Mouse (Mus musculus) natural killer cell, adult 2 months (primary cell): ENCODE results near the gene Ercc2.

Source experiments
- DNase-seq, 2 experiments: peaks; one replicate each; pipeline ENCODE4 v3.0.0; 2022; ENCODE audit warnings: low spot score in 2 of 2

Ercc2 gene

GRCm38 (mm10) chr7:19381377-19382165, at the start of gene Ercc2:
TSS of gene Ercc2 (plus strand) at chr7:19382010.
- peak; percentile 97 to 98 for DNase-seq

GRCm38 (mm10) chr7:19332709-19333352, 49.0 kb upstream of the Ercc2 start:
- peak; percentile 87 to 89 for DNase-seq

GRCm38 (mm10) chr7:19335583-19335982, 46.2 kb upstream of the Ercc2 start:
- peak in 1 of 2 experiments; percentile 38 for DNase-seq

- no peak for DNase-seq
Measured at GRCm38 (mm10) chr7:19337122-19337521, 44.7 kb upstream of the Ercc2 start.

- DNase-seq, result no peak
Measured at GRCm38 (mm10) chr7:19338060-19338459, 43.8 kb upstream of the Ercc2 start.

GRCm38 (mm10) chr7:19338596-19338995, 43.2 kb upstream of the Ercc2 start:
- DNase-seq, result no peak

GRCm38 (mm10) chr7:19341250-19341649, 40.6 kb upstream of the Ercc2 start:
- no peak for DNase-seq

- DNase-seq, result peak in 1 of 2 experiments; percentile 50
Measured at GRCm38 (mm10) chr7:19341761-19342409, 39.9 kb upstream of the Ercc2 start.

- peak; percentile 67 to 79 for DNase-seq
Measured at GRCm38 (mm10) chr7:19342481-19343027, 39.3 kb upstream of the Ercc2 start.

- DNase-seq, result peak; percentile 56 to 76
Measured at GRCm38 (mm10) chr7:19343210-19343808, 38.5 kb upstream of the Ercc2 start.

GRCm38 (mm10) chr7:19344237-19344847, 37.5 kb upstream of the Ercc2 start, which contains the start of gene Ercc1:
TSS of gene Ercc1 (plus strand) at chr7:19344778.
- DNase-seq, result no peak

GRCm38 (mm10) chr7:19344938-19345471, 36.8 kb upstream of the Ercc2 start:
- DNase-seq, result peak; percentile 92 to 98

- DNase-seq, result no peak
Measured at GRCm38 (mm10) chr7:19349188-19349915, 32.5 kb upstream of the Ercc2 start.

GRCm38 (mm10) chr7:19350221-19350620, 31.6 kb upstream of the Ercc2 start:
- DNase-seq, result no peak

- DNase-seq, result no peak
Measured at GRCm38 (mm10) chr7:19354991-19355390, 26.8 kb upstream of the Ercc2 start.

GRCm38 (mm10) chr7:19356311-19356710, 25.5 kb upstream of the Ercc2 start:
- no peak for DNase-seq

- DNase-seq, result no peak
Measured at GRCm38 (mm10) chr7:19357381-19358375, 24.1 kb upstream of the Ercc2 start.

- no peak for DNase-seq
Measured at GRCm38 (mm10) chr7:19358634-19359033, 23.2 kb upstream of the Ercc2 start.

- peak; percentile 82 to 87 for DNase-seq
Measured at GRCm38 (mm10) chr7:19359299-19359891, 22.4 kb upstream of the Ercc2 start, which contains the start of the genes Cd3eap and Ppp1r13l. TSS of gene Cd3eap (minus strand) at chr7:19359483. TSS of gene Ppp1r13l (plus strand) at chr7:19359749.
